Mouse (Mus musculus): ENCODE measurements at regions not wholly inside any gene's neighbourhood (a gene's known extent, or its start where the extent isn't known, plus 50 kb on each side); places are given as distances from the start of the nearest gene placed in this dataset.

DNA sequence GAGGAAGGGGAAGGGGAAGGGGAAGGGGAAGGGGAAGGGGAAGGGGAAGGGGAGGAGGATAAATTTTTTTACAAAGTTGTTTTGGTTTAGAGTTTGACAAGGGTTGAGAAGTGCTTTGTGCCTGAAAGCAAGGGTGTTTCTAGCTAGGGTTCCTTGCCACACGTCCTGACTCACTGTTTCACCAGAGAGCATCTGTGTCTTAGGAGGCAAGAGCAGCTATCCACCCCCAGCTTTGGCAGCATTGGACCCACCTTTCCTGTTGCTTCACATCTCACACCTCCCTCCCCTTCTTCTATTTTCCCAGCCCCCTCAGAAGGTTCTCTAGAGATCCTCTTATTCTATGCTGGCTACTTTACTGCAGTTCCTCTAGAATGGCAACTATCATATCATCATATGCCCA lies 531.1 kb upstream of the 4930412O13Rik start:
- no peaks in the 10 kb centered on the region for H3K79me2 ChIP-seq (ENCODE audit: control insufficient read depth, insufficient read depth, low read length, poor library complexity)
- H3K27ac ChIP-seq (ENCODE audit: control insufficient read depth, low read depth, low read length) = no peak overlapping the region
- no peaks in the 10 kb centered on the region for H3K27me3 ChIP-seq (ENCODE audit: control insufficient read depth in 1 of 2, insufficient read depth in 2 of 2, low read length in 2 of 2)
- no peak overlapping the region for H3K4me3 ChIP-seq (ENCODE audit: control insufficient read depth in 1 of 2, insufficient read depth in 1 of 2, low read depth in 2 of 2, low read length in 2 of 2)
- no peaks in the 10 kb centered on the region for H3K36me3 ChIP-seq (ENCODE audit: control insufficient read depth in 1 of 2, insufficient read depth in 2 of 2, low read length in 2 of 2)
- no peaks in the 10 kb centered on the region for H3K4me1 ChIP-seq (ENCODE audit: control insufficient read depth in 1 of 2, insufficient read depth in 2 of 2, low read length in 2 of 2)
- no peak for DNase-seq (ENCODE audit: low read depth, low spot score)
- no peak for TF ChIP-seq TAL1 (IDR thresholded peaks at IDR 0.05; ENCODE audit: low read length)
- TF ChIP-seq CHD1 (IDR thresholded peaks at IDR 0.05; ENCODE audit: low read depth, low read length) = no peak
- TF ChIP-seq ZKSCAN1 (IDR thresholded peaks at IDR 0.05; ENCODE audit: low read depth, low read length) = no peak
- no peak for TF ChIP-seq TCF12 (IDR thresholded peaks at IDR 0.05; ENCODE audit: low read depth, low read length)
- no peak for TF ChIP-seq POLR2AphosphoS2 (IDR thresholded peaks at IDR 0.05; ENCODE audit: low read length)
- no peak for TF ChIP-seq CHD2 (IDR thresholded peaks at IDR 0.05; ENCODE audit: low read length)
- TF ChIP-seq BHLHE40 (IDR thresholded peaks at IDR 0.05; ENCODE audit: borderline replicate concordance, low read depth, low read length) = no peak
- TF ChIP-seq USF2 (IDR thresholded peaks at IDR 0.05; ENCODE audit: borderline replicate concordance in 1 of 2, insufficient read depth in 1 of 2, low read depth in 1 of 2, low read length in 2 of 2) = no peak
- no peak for TF ChIP-seq UBTF (IDR thresholded peaks at IDR 0.05; ENCODE audit: borderline replicate concordance, insufficient read depth, low read depth, low read length)
- no peak for TF ChIP-seq ZNF384 (IDR thresholded peaks at IDR 0.05; ENCODE audit: low read depth, low read length)
- no peak for TF ChIP-seq ZC3H11A (IDR thresholded peaks at IDR 0.05; ENCODE audit: low read depth, low read length)
- no peak for TF ChIP-seq MEF2A (IDR thresholded peaks at IDR 0.05; ENCODE audit: extremely low read depth, insufficient replicate concordance, low read depth, low read length, poor library complexity, severe bottlenecking)
- TF ChIP-seq CTCF (IDR thresholded peaks at IDR 0.05 in 2 of 3, conservative IDR thresholded peaks at IDR 0.05 in 1 of 3; ENCODE audit: control insufficient read depth in 1 of 3, insufficient read depth in 1 of 3, low read depth in 2 of 3, low read length in 3 of 3, poor library complexity in 1 of 3, severe bottlenecking in 1 of 3) = no peak
- TF ChIP-seq TBP (IDR thresholded peaks at IDR 0.05; ENCODE audit: low read depth, low read length) = no peak
- no peak for TF ChIP-seq POLR2AphosphoS5 (IDR thresholded peaks at IDR 0.05; ENCODE audit: borderline replicate concordance, low read depth, low read length)
- no peaks in the 10 kb centered on the region for H3K9me3 ChIP-seq (replicated peaks; ENCODE audit: insufficient read depth, low read length)
- H3K9ac ChIP-seq (ENCODE audit: control insufficient read depth, low read depth, low read length, poor library complexity, severe bottlenecking) = no peak overlapping the region

DNA sequence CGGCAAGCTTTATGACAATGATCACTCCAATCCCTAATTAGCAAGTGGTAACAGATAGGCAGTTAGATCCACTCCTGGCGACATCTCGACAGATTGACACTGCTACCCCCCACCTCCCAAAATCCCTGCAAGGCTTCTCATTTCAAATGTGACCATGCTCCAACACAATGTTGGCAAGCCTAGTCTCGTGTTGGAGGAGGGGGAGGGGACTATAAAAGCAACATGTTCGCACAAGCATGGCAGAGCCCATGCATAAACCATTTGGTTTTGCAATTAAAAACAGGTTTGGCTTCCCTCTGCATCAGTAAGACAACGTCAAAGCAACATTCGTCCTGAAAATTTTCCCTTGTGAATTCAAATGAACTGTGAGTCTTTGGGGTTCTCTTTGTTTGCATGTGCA lies 528.9 kb upstream of the 4930412O13Rik start:
- DNase-seq (ENCODE audit: low read depth, low spot score) = no peak
- Histone ChIP-seq H3K9ac (ENCODE audit: control insufficient read depth, low read depth, low read length, poor library complexity, severe bottlenecking) (no peak overlapping the region), H3K4me3 (ENCODE audit: control insufficient read depth in 1 of 2, insufficient read depth in 1 of 2, low read depth in 2 of 2, low read length in 2 of 2) (no peak overlapping the region), H3K9me3 (replicated peaks; ENCODE audit: insufficient read depth, low read length) (no peaks in the 10 kb centered on the region), H3K27me3 (ENCODE audit: control insufficient read depth in 1 of 2, insufficient read depth in 2 of 2, low read length in 2 of 2) (no peaks in the 10 kb centered on the region), H3K79me2 (ENCODE audit: control insufficient read depth, insufficient read depth, low read length, poor library complexity) (no peaks in the 10 kb centered on the region), H3K4me1 (ENCODE audit: control insufficient read depth in 1 of 2, insufficient read depth in 2 of 2, low read length in 2 of 2) (no peaks in the 10 kb centered on the region), H3K36me3 (ENCODE audit: control insufficient read depth in 1 of 2, insufficient read depth in 2 of 2, low read length in 2 of 2) (no peaks in the 10 kb centered on the region), H3K27ac (ENCODE audit: control insufficient read depth, low read depth, low read length) (no peak overlapping the region)
- TF ChIP-seq MXI1 (IDR thresholded peaks at IDR 0.05; ENCODE audit: low read depth, low read length) (no peak), POLR2A (IDR thresholded peaks at IDR 0.05; ENCODE audit: control insufficient read depth in 1 of 2, insufficient read depth in 1 of 2, low read depth in 1 of 2, low read length in 2 of 2, poor library complexity in 1 of 2) (no peak), ETS1 (IDR thresholded peaks at IDR 0.05; ENCODE audit: low read depth, low read length) (no peak), POLR2AphosphoS5 (IDR thresholded peaks at IDR 0.05; ENCODE audit: borderline replicate concordance, low read depth, low read length) (no peak), ZMIZ1 (IDR thresholded peaks at IDR 0.05; ENCODE audit: low read depth, low read length) (no peak), RAD21 (IDR thresholded peaks at IDR 0.05; ENCODE audit: low read depth, low read length) (no peak), BHLHE40 (IDR thresholded peaks at IDR 0.05; ENCODE audit: borderline replicate concordance, low read depth, low read length) (no peak)
